Comparison of ENCODE assay signal across 9 mouse cellular contexts in genomic region chr13:47666956-47667701, GRCm38 (mm10).
DNase-seq lines count a peak whose midpoint lies in the region; ATAC-seq lines count a peak whose summit lies in the region.
"Had no signal": no experiment of that assay in that cellular context is flagged by ENCODE, and none has a peak within 500 bp of the region (broad histone marks: within the 10 kb centered on the region; RNA-seq: fewer than 3 reads in every experiment).

No protein-coding gene starts in this region.

- H3K9ac ChIP-seq in hindbrain, embryonic 12.5 days, result no peak overlapping the region

- H3K4me2 ChIP-seq in hindbrain, embryonic 12.5 days (replicated peaks), result peak overlapping the region; percentile 36

- H3K36me3 ChIP-seq in hindbrain, embryonic 12.5 days, result no peaks in the 10 kb centered on the region

- H3K27me3 ChIP-seq in hindbrain, embryonic 12.5 days, result peaks cover 4% of the 10 kb centered on the region

- WGBS in hindbrain, embryonic 12.5 days, result 25% methylated on average over 13 of the region's 13 CpGs

- peak overlapping the region; percentile 75; the same call in 1 of the 2 replicates for H3K27ac ChIP-seq in hindbrain, embryonic 12.5 days
- H3K27ac ChIP-seq: macrophage had no signal

- H3K4me1 ChIP-seq in hindbrain, embryonic 12.5 days, result peaks cover 7% of the 10 kb centered on the region

- H3K9me3 ChIP-seq in hindbrain, embryonic 12.5 days (replicated peaks), result no peaks in the 10 kb centered on the region

- DNase-seq in adipocyte (ENCODE audit: low spot score), result peak; percentile 81
- peak; percentile 87 to 88 for DNase-seq in cerebellum, postnatal 36 days
- peak; percentile 90 to 93 for DNase-seq in frontal cortex, postnatal 36 days (ENCODE audit: low spot score in 2 of 2)
- DNase-seq in layer of hippocampus, postnatal 10 days (ENCODE audit: low spot score in 2 of 2), result peak; percentile 96
- DNase-seq in lung, postnatal 14 days, result peak; percentile 95
- peak; percentile 89 to 92 for DNase-seq in right cerebral cortex, postnatal 10 days (ENCODE audit: low spot score in 2 of 2)
- peak; percentile 62 for DNase-seq in yolk sac, embryonic 10.5 days (ENCODE audit: low spot score)

- peak; percentile 80 for ATAC-seq in hindbrain, embryonic 12.5 days (ENCODE audit: low FRiP score)

- H3K4me3 ChIP-seq in hindbrain, embryonic 12.5 days, result no peak overlapping the region
